Mouse (Mus musculus) hindbrain, embryonic 14.5 days (tissue): ENCODE measurements at regions not wholly inside any gene's neighbourhood (a gene's known extent, or its start where the extent isn't known, plus 50 kb on each side); places are given as distances from the start of the nearest gene placed in this dataset.
A peak's percentile ranks its signal among the peaks of the same experiment; 100 is the strongest.
"Not testable (repeated sequence)": the region's sequence is repeated elsewhere in the genome, so short reads cannot be mapped to it uniquely, and the experiment has no call there.

ENCODE experiments used
- ATAC-seq: fragments of 200-750 bp; cut with Nextera tagmentation; 2 replicates; pipeline ENCODE4 v1.8.0; 2017; ENCODE audit warnings: moderate number of reproducible peaks, mild to moderate bottlenecking, moderate TSS enrichment, moderate library complexity; ENCODE audit not compliant: low FRiP score
- DNase-seq: peaks from one replicate; pipeline ENCODE4 v3.0.0-alpha.2; 2015; ENCODE audit warnings: low spot score
- H3K27ac ChIP-seq: fragments of 300-500 bp; sonication (generic); 2 replicates; pipeline ENCODE4 v1.5.1; 2014; ENCODE audit warnings: mild to moderate bottlenecking, moderate library complexity
- H3K27me3 ChIP-seq: fragments of 300-500 bp; sonication (generic); 2 replicates; pipeline ENCODE4 v1.6.1; 2014; ENCODE audit warnings: mild to moderate bottlenecking, low read length, mixed read lengths; ENCODE audit not compliant: control insufficient read depth, insufficient read depth
- H3K36me3 ChIP-seq: fragments of 300-500 bp; sonication (generic); replicated peaks from 2 replicates; pipeline ENCODE4 v1.6.1; 2014; ENCODE audit not compliant: control insufficient read depth, insufficient read depth
- H3K4me1 ChIP-seq: fragments of 300-500 bp; sonication (generic); replicated peaks from 2 replicates; pipeline ENCODE4 v1.6.1; 2014; ENCODE audit warnings: antibody characterized with exemption, low read length, mixed read lengths; ENCODE audit not compliant: control insufficient read depth, insufficient read depth
- H3K4me2 ChIP-seq: fragments of 300-500 bp; sonication (generic); replicated peaks from 2 replicates; pipeline ENCODE4 v1.6.1; 2014; ENCODE audit warnings: mild to moderate bottlenecking, moderate library complexity
- H3K4me3 ChIP-seq: fragments of 300-500 bp; sonication (generic); replicated peaks from 2 replicates; pipeline ENCODE4 v1.5.1; 2014; ENCODE audit warnings: mild to moderate bottlenecking, low read length
- H3K9ac ChIP-seq: fragments of 300-500 bp; sonication (generic); 2 replicates; pipeline ENCODE4 v1.6.1; 2014
- H3K9me3 ChIP-seq: fragments of 300-500 bp; sonication (generic); 2 replicates; pipeline ENCODE4 v1.6.1; 2016; ENCODE audit warnings: low read length; ENCODE audit not compliant: control insufficient read depth
- WGBS: fragments of 180-500 bp; shearing (Covaris S2); extraction: QIAGEN DNeasy Blood & Tissue Kit; methylation state at CpG from one replicate; pipeline ENCODE4 v1.1.7; 2014; 5-methylcytosine and 5-hydroxymethylcytosine counted together

- H3K4me3 ChIP-seq: no peak overlapping the region
- no peak overlapping the region for H3K4me2 ChIP-seq
- DNase-seq (no peak), ATAC-seq (no peak)
- H3K27me3 ChIP-seq: no peaks in the 10 kb centered on the region
- no peak overlapping the region for H3K9ac ChIP-seq
- H3K9me3 ChIP-seq: no peaks in the 10 kb centered on the region
- H3K36me3 ChIP-seq: no peaks in the 10 kb centered on the region
- H3K27ac ChIP-seq: no peak overlapping the region
- H3K4me1 ChIP-seq: no peaks in the 10 kb centered on the region
Measured at GRCm38 (mm10) chr1:13042326-13042725, 1628.4 kb downstream of the A830018L16Rik start.

GRCm38 (mm10) chr1:13050140-13050775 is 1636.4 kb downstream of the A830018L16Rik start:
- H3K27ac ChIP-seq: no peak overlapping the region
- DNase-seq: peak; percentile 76
- H3K27me3 ChIP-seq: peaks cover 8% of the 10 kb centered on the region; the same call in 1 of the 2 replicates
- H3K4me2 ChIP-seq: peak overlapping the region; percentile 15; the same call in 1 of the 2 replicates
- no peaks in the 10 kb centered on the region for H3K36me3 ChIP-seq
- ATAC-seq: no peak
- no peaks in the 10 kb centered on the region; the same call in 1 of the 2 replicates for H3K4me1 ChIP-seq
- 21% methylated on average over 17 of the region's 17 CpGs for WGBS
- H3K9ac ChIP-seq: no peak overlapping the region
- H3K9me3 ChIP-seq: no peaks in the 10 kb centered on the region
- no peak overlapping the region for H3K4me3 ChIP-seq

GRCm38 (mm10) chr1:13051433-13052066 is 1637.6 kb downstream of the A830018L16Rik start:
- not testable (repeated sequence) for H3K4me1 ChIP-seq, ATAC-seq, H3K9ac ChIP-seq, H3K27ac ChIP-seq, H3K9me3 ChIP-seq, H3K4me3 ChIP-seq, H3K36me3 ChIP-seq, H3K4me2 ChIP-seq, H3K27me3 ChIP-seq, DNase-seq
- 78% methylated on average over 11 of the region's 13 CpGs for WGBS

GRCm38 (mm10) chr1:13052067-13052460 is 1638.2 kb downstream of the A830018L16Rik start:
- Histone ChIP-seq H3K4me2 (0 out of 2 replicates have a peak overlapping the region, but pooled peaks have one; percentile 25), H3K4me3 (no peak overlapping the region), H3K9ac (no peak overlapping the region), H3K36me3 (no peaks in the 10 kb centered on the region), H3K9me3 (no peaks in the 10 kb centered on the region), H3K27ac (no peak overlapping the region), H3K4me1 (no peaks in the 10 kb centered on the region; the same call in 1 of the 2 replicates), H3K27me3 (peaks cover 8% of the 10 kb centered on the region; the same call in 1 of the 2 replicates)
- ATAC-seq: no peak
- DNase-seq: peak; percentile 68
- WGBS: 12% methylated on average over 7 of the region's 7 CpGs

- Histone ChIP-seq H3K9me3 (no peaks in the 10 kb centered on the region), H3K36me3 (no peaks in the 10 kb centered on the region), H3K27ac (no peak overlapping the region), H3K4me3 (no peak overlapping the region), H3K4me1 (no peaks in the 10 kb centered on the region), H3K9ac (no peak overlapping the region), H3K4me2 (no peak overlapping the region; the same call in 1 of the 2 replicates), H3K27me3 (no peaks in the 10 kb centered on the region)
- DNase-seq: no peak
- ATAC-seq: no peak
- WGBS: 32% methylated on average over 14 of the region's 14 CpGs
Measured at GRCm38 (mm10) chr1:13057741-13058140, 1643.8 kb downstream of the A830018L16Rik start.

- no peak for ATAC-seq
- H3K9ac ChIP-seq: no peak overlapping the region
- 86% methylated on average over 6 of the region's 6 CpGs for WGBS
- H3K36me3 ChIP-seq: no peaks in the 10 kb centered on the region
- no peak overlapping the region for H3K27ac ChIP-seq
- H3K4me2 ChIP-seq: no peak overlapping the region
- no peak overlapping the region for H3K4me3 ChIP-seq
- H3K4me1 ChIP-seq: no peaks in the 10 kb centered on the region
- no peaks in the 10 kb centered on the region for H3K9me3 ChIP-seq
- no peak for DNase-seq
- H3K27me3 ChIP-seq: no peaks in the 10 kb centered on the region
Measured at GRCm38 (mm10) chr1:13059616-13060320, 1645.9 kb downstream of the A830018L16Rik start.
